Mouse (Mus musculus) ZHBTc4 (cell line): Measurements from ENCODE around the gene Arhgap10.
"Not testable (repeated sequence)": the region's sequence is repeated elsewhere in the genome, so short reads cannot be mapped to it uniquely, and the experiment has no call there.

Experiments
- DNase-seq: peaks from one replicate; pipeline ENCODE4 v3.0.0-alpha.2; 2011; ENCODE audit warnings: low read depth, low spot score

Arhgap10 gene

GRCm38 (mm10) chr8:77350121-77350777, 167.5 kb downstream of the Arhgap10 start:
- DNase-seq, result no peak

- no peak for DNase-seq
Measured at GRCm38 (mm10) chr8:77343916-77344315, 173.8 kb downstream of the Arhgap10 start.

DNA sequence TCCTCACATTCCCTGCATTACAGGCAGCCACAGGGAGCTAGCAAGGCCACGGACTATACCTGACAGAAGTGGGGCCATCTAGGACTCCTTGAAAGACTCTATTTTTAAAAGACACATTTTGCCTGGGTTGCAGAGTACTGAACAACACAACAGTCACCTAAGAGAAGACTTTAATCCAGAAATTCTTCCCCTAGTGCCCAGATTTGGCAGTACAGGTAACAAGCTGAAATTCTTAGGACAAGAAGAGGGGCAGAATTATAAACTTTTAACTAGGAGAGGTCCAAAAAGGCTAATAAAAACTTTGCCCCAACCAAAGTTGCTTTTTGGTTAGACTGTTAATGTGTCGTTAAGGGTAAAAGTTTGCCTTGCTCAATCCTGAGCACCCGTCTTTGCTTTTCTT, 174.4 kb downstream of the Arhgap10 start:
- DNase-seq, result no peak

DNA sequence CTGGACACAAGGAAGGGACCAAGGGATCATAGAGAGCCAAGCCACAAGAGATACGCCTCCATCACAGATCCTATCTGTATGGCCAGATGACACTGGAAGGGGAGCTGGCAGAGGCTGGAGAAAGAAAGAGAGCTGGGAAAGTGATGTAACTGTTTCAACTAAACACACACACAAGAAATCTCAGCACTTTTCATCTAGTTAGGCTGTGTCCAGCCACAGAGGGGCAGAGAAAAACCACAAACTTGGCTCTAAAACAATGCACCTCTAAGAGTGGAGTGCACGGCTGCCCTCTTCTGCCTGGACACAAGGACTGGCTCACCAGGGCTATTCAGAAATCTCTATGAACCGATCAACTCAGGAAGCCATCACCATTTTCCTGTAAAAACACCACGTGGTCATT, 175.6 kb downstream of the Arhgap10 start:
- DNase-seq, result no peak

DNA sequence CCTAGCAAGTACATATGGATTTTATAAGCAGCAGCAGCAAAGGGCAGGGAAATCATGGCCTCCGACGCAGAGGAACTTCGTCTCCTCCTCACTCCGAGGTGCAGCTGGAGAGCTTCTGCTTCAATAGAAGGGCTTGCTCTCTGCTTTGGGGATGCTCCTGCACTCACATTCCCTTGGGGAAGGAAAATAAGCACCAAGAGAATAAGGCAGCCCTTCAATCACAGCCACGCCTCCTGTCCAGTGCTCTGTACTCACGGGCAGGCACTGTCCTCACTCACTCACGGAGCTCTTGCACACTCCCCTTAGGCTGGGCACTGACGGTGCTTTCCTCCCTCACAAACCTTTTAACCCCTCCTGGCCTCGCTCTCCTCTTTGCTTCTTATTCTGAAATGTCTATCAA, 176.4 kb downstream of the Arhgap10 start:
- DNase-seq, result no peak

DNA sequence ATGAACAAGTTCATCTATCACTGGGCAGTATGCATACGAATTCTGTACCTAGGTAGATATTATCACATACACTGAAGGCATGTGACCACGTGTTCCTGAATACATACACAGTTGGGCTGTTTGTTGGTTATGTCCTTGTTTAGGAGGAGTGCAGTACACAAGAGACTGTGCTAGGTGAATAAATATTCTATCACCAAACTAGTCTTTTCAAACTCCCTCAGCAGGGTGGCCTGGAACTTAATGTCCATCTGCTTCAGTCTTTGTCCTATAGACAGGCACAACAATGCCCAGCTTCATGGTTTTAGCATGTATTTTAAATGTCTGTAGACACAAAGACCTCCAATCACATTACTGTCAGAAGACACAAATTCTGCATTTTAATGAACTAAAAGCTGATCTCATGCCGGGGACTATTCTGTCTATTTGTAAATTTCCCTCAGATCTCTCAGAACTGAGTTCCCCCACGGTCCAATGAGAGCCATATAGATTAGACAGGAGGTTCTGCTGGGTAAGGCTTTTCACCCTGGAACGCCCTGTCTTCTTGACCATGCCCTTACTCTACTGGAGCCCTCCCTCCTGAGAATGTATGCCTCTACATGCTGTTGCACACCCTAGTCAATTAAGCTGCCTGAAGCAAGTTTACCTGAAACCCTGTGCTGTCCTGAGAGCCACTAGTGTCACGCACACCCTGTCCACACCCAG, 177.6 kb downstream of the Arhgap10 start:
- DNase-seq, result peak; percentile 48

GRCm38 (mm10) chr8:77337272-77337671, 180.5 kb downstream of the Arhgap10 start:
- peak; percentile 26 for DNase-seq

GRCm38 (mm10) chr8:77331180-77331579, 186.6 kb downstream of the Arhgap10 start:
- DNase-seq, result no peak

- DNase-seq, result no peak
Measured at GRCm38 (mm10) chr8:77330304-77330703, 187.4 kb downstream of the Arhgap10 start.

DNA sequence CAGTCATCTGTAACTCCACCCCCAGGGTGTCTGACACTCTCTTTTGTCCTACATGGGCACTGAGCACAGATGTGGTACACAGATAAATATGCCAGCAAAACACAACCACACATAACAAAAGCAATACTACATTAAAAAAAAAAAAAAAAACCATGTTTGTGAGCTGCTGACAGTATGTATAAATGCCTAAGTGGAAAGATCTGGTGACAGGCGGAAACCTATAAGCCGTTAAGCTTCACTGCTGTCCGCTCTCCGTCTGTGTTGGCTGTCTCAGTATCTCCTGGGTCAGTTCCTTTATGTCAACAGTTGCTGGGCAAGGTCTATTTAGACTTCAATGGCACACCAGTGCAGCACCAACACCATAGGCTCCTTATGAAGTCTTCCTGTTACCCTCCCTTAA, 188.0 kb downstream of the Arhgap10 start:
- no peak for DNase-seq

GRCm38 (mm10) chr8:77328473-77328872, 189.3 kb downstream of the Arhgap10 start:
- no peak for DNase-seq

- DNase-seq, result no peak
Measured at GRCm38 (mm10) chr8:77327326-77327725, 190.4 kb downstream of the Arhgap10 start.

GRCm38 (mm10) chr8:77322727-77323126, 195.0 kb downstream of the Arhgap10 start:
- DNase-seq, result not testable (repeated sequence)

GRCm38 (mm10) chr8:77321901-77322300, 195.9 kb downstream of the Arhgap10 start:
- no peak for DNase-seq

DNA sequence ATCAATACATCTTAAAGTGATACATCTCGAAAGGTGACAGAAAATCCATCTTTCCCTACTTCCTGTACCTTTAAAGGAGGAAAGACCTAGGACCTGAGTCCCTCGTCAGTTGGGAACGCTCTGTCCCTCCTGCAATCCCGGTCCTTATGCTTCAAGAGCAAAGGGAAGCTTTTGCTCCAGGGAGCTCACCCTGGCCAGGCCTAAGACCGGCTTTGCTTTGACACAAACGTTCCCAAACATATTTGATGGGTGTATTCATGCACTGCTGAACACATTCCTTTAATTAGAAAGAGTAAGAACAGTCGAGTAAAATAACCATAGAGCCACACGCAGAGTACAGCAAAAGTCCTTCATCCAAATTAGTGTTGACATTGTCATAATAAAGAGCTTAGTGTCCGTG, 199.2 kb downstream of the Arhgap10 start:
- DNase-seq, result no peak

GRCm38 (mm10) chr8:77317771-77318170, 200.0 kb downstream of the Arhgap10 start:
- no peak for DNase-seq

- DNase-seq, result no peak
Measured at GRCm38 (mm10) chr8:77313003-77313402, 204.8 kb downstream of the Arhgap10 start.

GRCm38 (mm10) chr8:77311762-77312161, 206.0 kb downstream of the Arhgap10 start:
- DNase-seq, result no peak

DNA sequence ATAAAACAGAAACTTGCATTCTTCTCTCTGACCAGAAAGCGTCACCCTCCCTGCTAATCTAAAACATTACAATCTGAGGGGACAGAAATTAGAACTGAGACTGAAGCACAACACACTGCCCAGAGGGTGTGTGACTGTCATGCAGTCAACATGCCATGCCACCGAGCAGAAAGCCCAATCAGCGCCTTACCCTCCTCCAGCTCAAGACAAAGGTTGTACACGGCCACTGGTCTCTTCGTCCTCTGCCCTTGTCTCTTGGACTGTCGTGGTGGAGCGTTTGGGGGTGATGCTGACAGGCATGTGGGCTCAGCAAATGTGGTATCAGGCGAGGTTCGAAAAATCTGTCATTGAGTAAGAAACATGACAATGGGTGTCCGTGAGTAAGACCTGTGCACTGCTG, 207.2 kb downstream of the Arhgap10 start:
- DNase-seq, result no peak

- DNase-seq, result no peak
Measured at GRCm38 (mm10) chr8:77310026-77310425, 207.7 kb downstream of the Arhgap10 start.

DNA sequence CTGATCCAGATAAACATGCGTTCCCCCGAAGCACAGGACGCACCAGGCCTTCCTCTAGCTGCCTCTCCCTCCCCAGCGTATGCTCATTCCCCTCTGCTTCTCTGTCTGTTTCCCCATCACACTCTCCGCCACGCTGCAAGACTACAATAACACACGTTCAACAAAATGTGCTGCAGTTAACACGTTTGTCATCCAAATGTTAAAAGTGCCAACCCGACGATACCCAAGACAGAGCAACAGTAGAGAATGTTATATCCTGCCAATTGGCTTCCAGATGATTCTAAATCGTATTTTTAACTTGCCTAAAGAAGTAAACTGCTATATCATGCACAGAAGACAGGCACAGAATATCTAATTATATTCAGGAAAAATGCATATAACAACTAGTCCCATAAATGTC, 223.2 kb downstream of the Arhgap10 start:
- DNase-seq, result no peak

DNA sequence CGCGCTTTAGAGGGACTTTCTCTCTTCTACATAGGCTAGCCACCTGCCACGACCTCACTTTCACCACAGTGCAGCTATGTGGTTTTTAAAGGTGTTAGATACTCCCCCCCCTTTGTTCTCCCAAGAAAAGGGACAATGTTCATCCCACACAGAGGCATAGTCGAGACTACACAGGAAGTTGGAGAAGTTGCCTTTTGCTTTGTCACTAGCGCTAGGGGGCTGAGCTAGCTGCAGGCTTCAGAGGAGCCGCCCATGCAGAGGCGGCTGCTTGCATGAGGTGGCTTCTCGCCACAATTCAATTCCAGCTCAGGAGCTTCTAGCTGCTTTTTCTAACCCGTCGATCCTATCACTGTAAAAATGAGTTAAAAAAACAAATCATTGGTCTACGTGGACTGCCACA, 225.1 kb downstream of the Arhgap10 start:
- DNase-seq, result peak; percentile 18

DNA sequence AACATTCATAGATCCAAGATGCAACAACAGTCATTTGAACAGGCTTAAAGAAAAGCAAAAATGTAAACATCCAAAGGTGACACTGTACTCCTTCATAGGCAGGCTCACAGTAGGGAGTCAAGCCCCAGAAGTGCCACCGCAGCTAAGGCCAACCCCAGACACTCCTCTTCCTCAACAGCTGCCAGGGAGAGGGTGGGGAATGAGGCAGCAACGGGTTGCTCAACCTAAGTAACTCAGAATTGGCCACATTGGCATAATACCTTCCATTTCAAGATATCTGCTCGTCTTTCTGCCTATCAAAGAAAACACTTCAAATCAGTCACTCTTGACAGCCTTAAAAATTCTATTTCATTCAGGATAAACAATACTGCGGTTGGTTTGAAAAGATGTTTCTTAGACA, 225.6 kb downstream of the Arhgap10 start:
- DNase-seq, result no peak
